Mouse (Mus musculus) megakaryocyte, adult 5-6 weeks (primary cell): Measurements from ENCODE around the gene Sgpp1. TPM values are rescaled to one million over a fixed set of nuclear protein-coding genes. Genes with fewer than 3 reads are reported as not detected.
"Not testable (repeated sequence)": the region's sequence is repeated elsewhere in the genome, so short reads cannot be mapped to it uniquely, and the experiment has no call there.

Source experiments
- ATAC-seq: 2 replicates; pipeline ENCODE4 v1.8.0; 2016; ENCODE audit warnings: mild to moderate bottlenecking, inconsistent platforms; ENCODE audit not compliant: poor library complexity, severe bottlenecking
- total RNA-seq, 2 experiments: library from RNA; stranded (forward) in 1 of 2; stranded (reverse) in 1 of 2; fragments of 153-499, 151-499 nt in 1 of 2; fragments of 221-1000, 200-1000 nt in 1 of 2; gene quantifications; 2 replicates each; pipeline versions ENCODE4 v1.2.3 to v1.2.4; 2015 to 2017

Sgpp1 gene
- total RNA-seq, 2 experiments from 2014 or later: 90.8 to 116 TPM

DNA sequence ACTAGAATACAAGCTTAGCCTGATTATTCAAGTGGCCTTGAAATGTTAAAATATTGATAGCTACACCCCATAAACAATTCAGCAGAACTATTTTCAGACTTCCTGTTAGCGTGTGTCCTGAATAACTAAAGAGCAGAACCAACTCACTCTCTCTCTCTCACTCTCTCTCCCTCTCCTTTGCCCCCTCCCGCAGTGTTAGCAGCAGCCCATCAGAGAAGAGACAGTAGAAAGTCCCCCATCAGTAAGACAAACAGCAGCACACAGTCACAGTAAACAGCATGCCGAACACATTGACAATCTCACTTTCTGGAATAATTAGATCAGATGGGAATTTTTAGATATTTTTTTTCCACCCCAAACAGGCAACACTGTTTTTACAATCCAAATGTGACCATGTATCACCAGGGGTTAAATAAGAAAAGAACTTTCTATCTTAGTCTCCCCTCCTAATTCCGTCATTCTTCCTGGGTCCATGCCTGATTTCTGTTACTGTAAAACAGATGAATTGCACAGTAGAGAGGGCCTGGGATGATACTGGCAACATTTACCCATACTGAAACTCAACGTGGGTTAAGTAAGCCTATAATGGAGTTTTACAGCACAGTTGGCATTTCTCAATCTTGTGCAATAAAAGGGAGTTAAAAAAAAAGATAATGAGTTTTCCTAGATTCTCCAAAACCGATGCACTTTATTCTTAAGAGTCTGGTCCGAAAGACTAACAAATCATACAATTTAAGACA lies 2.0 kb downstream of the Sgpp1 start:
- ATAC-seq: peak; percentile 30; the same call in 1 of the 2 replicates

DNA sequence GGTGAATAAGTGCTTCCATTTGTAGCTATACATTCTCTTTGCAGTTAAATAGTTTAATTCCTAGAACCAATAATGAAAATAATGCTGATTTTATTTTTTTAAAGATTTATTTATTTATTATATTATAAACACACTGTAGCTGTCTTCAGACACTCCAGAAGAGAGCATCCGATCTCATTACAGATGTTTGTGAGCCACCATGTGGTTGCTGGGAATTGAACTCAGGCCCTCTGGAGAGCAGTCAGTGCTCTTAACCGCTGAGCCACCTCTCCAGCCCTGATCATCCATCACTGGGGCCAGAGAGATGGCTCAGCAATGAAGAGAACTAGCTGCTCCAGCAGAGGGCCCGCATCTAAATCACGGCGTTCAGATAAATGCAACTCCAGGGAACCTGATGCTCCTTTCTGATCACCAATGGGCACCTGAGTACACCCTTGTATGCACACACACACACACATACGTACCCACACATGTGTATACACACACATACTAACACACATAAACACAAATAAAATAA lies 3.5 kb downstream of the Sgpp1 start:
- ATAC-seq: no peak

DNA sequence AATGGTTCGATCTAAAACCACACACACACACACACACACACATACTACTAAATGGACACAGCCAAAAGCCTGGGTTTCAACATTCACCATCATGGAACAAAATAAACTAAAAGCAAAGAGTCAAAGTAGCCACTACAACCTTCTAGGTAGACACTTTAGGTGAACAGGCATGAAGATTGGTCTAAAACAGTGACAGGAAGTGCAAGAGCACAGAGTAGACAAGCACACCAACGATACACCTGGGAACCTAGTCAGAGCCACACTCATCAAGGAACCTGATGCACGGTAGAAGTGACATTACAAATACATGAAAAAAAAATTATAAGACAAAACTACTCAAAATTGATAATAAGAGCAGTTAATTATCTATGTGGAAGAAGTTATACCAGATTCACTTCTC lies 4.0 kb downstream of the Sgpp1 start:
- ATAC-seq: no peak

DNA sequence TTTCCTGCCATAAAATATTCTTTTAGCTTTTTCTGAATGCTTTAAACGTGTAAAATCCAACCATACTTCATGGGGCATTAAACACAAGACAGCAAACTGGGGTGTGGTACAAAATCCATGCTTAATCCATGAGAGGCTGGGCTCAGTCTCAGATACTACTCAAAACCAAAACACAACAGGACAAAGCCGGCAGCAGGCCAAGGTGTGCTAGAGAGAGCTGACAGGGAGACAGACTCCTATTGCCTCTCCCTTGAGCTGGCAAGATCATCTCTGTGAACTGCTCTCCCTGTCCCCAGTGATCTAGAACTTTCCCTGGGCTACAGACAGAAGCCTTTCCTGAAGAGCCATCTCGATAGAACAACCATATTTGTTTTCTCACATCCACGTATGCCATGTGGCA lies 5.1 kb downstream of the Sgpp1 start:
- ATAC-seq: no peak

DNA sequence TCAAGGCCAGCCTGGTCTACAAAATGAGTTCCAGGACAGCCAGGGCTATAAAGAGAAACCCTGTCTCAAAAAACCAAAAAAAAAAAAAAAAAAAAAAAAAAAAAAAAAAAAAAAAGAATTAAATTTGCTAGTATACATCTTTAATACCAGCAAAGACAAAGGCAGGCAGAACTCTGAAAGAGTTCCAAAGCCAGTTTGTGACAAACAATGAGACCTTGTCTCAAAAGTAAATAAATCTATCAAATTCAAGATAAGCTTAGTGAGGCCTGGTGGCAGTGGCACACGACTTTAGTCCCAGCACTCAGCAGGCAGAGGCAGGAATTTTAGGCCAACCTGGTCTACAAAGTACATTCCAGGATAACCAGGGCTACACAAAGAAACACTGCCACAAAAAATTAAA lies 5.7 kb downstream of the Sgpp1 start:
- no peak for ATAC-seq

DNA sequence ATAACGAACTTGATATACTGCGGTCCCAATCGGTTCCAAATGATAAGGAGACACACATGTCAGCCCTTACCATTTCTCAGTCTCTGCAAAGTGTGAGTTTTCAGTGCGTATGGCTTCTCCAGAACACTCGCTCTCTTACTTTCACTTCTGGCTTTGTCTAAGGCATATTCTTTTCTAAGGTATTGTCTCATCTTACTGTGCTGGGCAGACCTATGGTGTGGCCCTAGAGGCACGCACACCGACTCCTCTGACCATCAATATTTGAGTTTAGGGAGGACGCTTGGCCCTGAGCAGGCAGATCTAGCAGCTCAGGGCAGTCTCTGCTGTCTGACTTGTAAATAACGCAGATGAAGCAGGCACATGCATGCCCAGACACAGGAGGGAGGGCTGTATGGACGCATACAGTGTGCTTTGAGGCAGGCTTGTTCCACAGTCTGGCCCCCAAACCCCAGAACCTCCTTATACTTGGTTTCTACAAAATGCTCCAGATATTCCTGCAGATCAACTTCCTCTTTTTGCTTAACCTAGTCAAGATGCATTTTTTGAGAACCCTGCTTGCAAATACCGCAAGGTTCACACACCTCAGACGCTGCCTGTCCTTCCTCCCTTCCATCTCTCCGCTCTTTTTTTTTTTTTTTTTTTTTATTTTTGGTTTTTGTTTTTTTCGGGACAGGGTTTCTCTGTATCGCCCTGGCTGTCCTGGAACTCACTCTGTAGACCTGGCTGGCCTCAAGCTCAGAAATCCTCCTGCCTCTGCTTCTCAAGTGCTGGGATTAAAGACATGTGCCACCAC lies 8.0 kb downstream of the Sgpp1 start:
- peak; percentile 70 for ATAC-seq

DNA sequence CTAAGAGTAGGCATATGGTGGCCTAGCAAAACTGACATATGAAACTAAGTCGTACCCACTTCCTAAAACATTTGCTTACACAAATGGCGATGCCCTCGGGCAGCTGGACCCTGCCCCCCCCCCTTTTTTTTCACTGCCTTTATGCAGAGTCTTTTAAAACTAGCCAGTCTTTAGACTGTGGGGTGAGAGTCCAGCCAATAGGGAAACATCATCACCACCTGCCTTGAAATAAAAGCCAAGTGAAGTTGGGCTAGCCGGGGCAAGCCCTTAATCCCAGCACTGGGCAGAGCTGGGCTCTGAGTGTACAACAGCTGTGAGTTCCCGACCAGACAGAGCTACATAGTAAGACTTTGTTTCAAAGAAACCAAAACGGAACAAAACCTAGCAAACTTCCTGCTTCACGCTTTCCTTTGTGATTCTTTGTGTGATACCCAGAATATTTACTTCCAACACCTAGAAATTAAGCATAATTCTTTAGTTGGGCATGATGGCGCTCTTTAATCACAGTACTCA lies 9.1 kb downstream of the Sgpp1 start:
- ATAC-seq: peak; percentile 57

DNA sequence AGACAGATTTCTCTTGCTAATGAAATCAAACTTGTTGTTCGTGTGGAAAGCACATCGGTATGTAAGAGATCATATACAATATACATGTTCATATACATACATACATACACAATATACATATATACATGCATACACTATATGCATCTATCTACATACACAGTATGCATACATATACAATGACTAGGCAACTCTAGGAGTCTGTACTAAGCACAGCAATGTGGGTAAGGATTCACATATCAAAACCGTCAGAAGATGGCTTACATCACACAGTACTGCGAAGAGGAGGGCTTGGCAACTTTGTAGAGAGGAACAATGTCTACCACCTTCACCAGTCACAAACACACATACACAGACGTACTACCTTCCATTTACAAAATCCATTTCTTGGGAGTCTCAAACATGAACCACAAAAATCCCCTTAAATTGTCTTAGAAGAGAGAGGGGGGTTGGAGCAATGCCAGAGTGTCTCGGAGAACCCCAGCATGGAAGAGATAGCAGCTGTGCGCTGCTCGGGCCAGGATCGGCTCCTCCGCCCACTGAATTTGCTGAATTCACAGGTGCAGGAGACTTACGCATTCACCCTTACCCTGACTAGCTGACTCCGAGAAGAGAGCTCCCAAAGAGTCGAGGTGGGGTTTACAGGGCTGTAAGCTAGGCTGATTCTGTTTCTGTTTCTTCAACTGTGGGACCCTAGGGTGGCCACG lies 10.8 kb downstream of the Sgpp1 start:
- ATAC-seq: no peak

DNA sequence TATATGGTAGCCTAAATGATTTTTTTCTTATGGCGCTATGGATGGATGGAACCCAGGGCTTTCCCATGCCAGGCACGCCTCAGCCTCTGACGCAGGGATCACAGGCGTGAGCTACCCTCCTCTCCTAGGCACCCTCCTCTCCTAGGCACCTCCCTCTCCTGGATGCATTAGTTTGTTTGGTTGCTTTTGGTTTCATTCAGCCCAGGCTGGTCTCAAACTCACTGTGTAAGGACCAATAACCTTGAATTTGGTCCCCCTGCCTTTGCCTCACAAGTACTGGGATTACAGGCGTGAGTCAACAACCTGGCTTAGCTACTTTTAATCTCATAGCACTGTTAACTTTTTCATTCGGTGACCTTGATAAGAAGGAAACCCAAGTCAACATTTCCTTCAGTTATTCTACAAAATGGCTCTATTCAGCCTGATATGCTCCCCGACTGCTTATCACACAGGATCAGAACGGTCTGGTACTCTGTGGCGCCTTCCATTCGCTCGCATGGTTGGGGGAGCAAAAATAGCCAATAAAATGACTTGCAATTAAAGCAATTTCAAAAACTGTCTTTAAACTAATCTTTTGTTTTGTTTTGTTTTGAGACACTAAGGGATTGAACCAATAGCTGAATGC lies 11.6 kb downstream of the Sgpp1 start:
- no peak for ATAC-seq

DNA sequence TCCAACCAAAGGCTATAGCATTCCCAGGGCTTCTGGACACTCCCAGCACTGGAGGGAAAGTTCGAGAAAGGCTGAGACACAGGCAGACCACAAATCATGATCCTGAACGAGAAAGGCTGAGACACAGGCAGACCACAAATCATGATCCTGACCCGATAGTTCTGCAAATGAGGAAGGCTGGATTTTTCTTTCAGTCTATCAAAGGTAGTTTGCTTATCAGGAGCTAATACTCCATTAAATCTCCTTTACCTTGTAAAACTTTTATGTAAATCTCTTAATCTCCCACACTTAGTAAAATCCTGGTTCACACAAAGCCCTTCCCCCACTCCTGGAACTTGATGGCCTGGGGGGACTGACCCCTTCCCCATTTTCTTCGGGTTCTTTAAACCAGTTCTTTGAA lies 13.6 kb downstream of the Sgpp1 start:
- ATAC-seq: no peak

DNA sequence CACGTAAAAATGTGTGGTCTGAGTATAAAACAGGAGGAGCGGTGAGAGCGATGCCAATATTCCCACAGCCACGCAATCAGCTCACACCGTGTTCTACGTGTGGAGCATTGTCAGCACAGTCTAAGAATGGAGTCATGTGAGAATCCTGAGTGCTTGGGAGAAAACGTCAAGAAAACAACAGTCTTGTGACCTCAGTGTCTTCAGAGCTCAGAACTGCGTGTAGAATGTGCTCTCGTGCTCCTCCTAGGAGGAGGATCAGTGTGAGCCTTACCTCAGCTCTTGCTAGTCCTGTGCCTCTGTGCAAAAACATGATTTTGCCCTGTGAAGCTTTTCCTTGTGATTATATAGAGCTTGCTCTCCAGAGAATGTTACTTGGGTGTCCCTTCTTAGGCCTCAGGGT lies 14.5 kb downstream of the Sgpp1 start:
- ATAC-seq: no peak

DNA sequence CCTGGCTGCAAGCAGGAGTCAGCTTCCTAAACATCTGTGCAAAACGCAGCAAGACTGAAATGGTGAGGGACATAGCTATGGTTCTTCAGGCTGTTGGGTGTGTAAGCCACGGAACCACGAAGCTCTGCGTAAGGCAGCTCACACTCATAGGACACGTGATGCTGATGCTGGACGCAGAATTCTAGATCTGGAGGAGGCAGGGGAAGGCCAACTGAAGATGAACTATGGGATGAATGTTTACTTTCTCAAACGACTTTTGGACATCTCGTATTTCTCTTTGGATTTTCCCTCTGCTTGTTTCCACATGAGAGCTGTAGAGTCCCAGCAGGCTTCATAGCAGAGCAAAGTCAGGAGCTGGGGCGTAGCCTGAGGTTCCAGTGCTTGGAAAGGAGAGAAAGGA lies 21.9 kb downstream of the Sgpp1 start:
- no peak for ATAC-seq

DNA sequence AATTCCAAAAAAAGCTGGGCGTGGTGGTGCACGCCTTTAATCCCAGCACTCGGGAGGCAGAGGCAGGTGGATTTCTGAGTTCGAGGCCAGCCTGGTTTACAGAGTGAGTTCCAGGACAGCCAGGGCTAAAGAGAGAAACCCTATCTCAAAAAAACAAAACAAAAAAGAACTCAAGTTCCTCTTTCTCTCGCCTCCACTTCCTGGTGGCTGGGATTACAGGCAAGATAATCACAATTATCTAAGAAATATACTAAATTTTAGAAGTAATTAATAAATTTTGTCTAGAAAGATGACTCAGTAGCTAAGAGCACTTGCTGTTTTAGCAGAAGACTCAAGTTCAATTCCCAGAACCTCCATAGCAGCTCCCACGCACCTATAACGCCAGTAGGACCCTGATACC lies 22.6 kb downstream of the Sgpp1 start:
- ATAC-seq: not testable (repeated sequence)

DNA sequence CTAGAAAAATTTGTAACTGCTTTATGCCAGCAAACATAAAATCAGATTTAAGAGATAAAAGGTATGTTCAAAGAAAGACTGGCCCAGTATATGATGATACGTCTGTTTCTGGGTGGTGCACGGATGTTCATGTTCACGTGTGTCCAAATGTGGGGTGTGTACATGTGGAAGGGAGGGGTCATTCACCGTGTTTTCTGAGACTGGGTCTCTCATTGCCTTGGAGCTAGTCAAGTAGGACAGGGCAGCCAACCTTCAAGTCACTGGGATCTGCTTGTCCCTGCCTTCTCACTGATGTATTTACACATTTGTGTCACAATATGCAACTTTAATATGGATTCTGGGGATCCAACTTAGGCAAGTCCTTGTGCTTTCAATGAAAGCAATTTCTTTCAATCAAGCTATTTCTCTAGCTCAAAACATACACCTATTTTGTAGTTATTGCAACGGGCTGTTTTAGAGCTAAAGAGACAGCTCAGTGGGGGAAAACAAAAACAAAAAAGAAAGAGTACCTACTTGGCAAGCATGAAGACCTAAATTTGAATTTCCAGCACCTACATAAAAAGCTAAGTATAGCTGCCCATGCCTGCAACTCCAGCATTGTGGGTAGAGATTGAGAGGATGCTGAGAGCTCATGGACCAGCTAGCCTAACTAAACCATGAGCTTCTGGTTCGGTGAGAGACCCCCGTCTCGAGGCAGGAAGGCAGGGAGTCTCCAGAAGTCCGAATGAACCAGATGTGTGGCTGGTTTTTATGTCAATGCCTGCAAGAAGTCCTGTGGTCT lies 24.7 kb downstream of the Sgpp1 start:
- no peak for ATAC-seq

DNA sequence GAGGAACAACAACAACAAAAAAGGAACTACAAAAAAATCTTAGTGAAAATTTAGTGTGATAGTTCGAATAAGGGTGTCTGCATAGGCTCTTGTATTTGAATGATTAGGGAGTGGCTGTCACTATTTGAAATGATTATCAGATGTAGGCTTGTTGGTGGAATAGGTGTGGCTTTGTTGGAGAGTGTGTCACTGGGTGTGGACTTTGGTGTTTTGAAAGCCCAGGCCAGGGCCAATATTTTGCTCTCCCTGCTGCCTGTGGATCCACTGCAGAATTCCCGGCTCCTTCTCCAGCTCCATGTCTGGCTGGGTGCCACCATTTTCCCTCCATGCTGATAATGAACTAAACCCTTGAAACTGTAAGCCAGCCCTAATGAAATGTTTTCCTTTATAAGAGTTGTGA lies 26.0 kb downstream of the Sgpp1 start:
- no peak for ATAC-seq

DNA sequence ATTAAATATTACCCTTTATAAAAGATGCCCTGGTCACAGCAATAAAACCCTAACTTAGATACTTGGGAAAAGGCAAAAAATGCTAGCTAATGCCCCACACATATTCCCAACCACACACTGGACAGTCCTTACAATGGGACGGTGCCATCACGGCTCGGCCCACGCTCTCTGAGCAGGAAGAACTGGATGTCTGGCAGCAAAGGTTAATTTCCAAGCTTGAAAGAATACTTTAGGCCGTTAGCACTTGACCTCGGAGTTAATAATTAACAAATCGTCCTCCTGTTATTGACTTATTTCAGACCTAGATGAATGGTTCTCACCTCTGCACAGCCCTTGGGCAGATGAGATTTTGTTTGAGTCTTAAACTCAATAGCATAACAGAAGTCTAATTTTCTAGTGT lies 28.9 kb downstream of the Sgpp1 start:
- ATAC-seq: no peak

DNA sequence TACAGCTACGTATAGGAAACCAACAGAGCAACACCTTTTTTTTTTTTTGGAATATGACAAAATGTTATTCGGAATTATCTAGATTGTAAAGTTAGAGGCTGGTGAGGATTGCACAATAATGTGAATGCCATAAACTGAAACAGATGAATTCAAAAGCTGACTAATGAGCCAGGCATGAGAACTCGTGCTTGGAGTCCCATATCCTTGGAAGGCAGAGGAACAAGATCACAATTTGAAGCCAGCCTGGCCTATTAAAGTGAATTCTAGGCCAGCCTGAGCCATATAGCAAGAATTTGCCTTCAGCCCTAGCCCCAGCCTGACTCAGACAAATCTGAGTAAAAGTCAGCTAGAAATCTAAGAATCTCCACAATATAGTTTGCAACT lies 32.8 kb downstream of the Sgpp1 start:
- no peak for ATAC-seq

DNA sequence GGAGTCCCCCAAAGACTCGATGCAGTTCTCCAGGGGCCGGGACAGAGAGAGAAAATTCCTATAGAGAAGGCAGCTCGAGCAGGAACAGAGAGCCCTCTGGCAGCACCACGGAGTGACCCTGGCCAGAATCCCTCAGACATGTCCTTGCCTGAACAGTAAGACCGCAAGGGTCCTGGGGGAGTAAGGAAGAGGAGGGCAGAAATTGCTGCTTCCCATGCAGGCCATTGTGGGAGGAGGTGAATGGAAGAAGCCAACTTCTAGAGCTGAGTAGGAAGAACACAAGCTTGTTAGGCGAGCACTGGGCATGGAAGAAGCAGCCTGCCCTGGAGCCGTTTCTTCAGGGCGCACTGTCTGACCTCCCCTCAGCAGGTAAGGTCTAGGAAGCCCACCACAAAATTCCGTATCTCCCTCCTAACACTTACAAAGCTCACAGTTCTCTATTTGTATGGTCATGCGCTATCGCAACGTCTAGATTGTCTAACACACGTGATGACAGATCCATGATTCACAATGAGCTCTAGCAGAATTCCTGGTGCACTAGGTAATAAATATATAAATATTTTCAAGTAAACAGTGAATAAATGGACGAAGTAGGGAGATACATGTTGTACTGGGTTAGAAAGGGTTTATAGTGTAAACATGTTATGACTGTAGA lies 33.3 kb downstream of the Sgpp1 start:
- ATAC-seq: no peak
